ENCODE assay signal across 11 mouse cellular contexts in the genomic region with DNA sequence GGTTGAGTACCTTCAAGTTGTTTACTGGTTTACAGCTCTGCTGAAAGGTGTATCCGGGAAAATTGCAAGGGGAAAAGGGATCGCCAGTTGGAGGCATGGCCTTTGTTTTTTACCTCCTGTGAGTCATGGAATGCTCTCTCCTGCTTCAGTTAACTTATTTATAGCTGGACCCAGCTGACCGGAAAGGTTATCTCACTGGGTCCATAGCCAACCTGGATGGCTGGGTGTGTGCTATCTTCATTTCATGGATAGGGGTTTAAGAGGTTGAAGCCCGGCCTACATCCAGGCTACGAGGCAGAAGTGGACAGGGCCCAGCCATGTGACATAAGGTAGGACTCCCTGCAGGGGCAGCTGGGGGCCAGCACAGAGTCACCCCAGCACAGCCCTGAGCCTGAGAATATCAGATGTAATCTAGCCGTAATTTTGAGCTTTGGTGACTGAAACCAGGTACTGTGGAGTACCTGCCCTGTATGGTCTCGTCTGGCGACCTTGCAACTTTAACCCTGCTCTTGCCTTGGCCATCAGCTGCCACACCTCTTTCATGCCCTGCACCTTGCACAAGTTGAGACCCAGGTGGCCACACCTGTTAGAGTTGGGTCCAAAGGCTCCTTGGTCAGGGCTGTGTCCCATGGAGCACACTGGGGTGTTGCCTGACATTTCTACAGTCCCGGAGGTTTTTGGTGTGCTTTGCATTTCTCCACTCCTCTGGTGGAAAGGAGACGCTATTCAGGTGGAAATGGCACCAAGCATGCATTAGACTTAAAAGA. TPM values are rescaled to one million over a fixed set of nuclear protein-coding genes. Genes with fewer than 3 reads are reported as not detected.
DNase-seq lines count a peak whose midpoint lies in the region; ATAC-seq and TF ChIP-seq lines count a peak whose summit lies in the region.
"Had no signal": no experiment of that assay in that cellular context is flagged by ENCODE, and none has a peak within 500 bp of the region (broad histone marks: within the 10 kb centered on the region; RNA-seq: fewer than 3 reads in every experiment).

No protein-coding gene starts in this region.

- H3K4me1 ChIP-seq in heart, adult 2 months (ENCODE audit: control insufficient read depth, insufficient read depth, low read length), result peaks cover 49% of the 10 kb centered on the region
- H3K4me1 ChIP-seq in intestine, postnatal 0 days (replicated peaks; ENCODE audit: control insufficient read depth, insufficient read depth, low read length), result peaks cover 31% of the 10 kb centered on the region

- no peak overlapping the region; the same call in 1 of the 2 replicates for H3K4me3 ChIP-seq in heart, adult 2 months
- H3K4me3 ChIP-seq in intestine, postnatal 0 days (ENCODE audit: low read depth, low read length), result no peak overlapping the region
- no peak overlapping the region for H3K4me3 ChIP-seq in macrophage (ENCODE audit: inconsistent target)
- H3K4me3 ChIP-seq: forebrain, embryonic 12.5 days had no signal

- peak overlapping the region; percentile 94 for H3K27ac ChIP-seq in heart, adult 2 months
- peak overlapping the region; percentile 90 for H3K27ac ChIP-seq in intestine, postnatal 0 days (ENCODE audit: low read depth, low read length)
- H3K27ac ChIP-seq in macrophage, result peak overlapping the region; percentile 86

- intact Hi-C loops in heart, adult 2 months (cut with DNase I), result loop anchor here (2.0 to 5.0 kb wide), 2 partner anchors 17 to 33 kb away; no protein-coding TSS in a partner anchor

- ATAC-seq in intestine, postnatal 0 days, result peak; percentile 80

- DNase-seq in kidney, adult 18-20 months, result peak; percentile 34
- DNase-seq in kidney, adult 11 months, result no peak
- peak; percentile 64 to 83 for DNase-seq in heart, adult 2 months
- DNase-seq in right cerebral cortex, postnatal 10 days (ENCODE audit: low spot score in 2 of 2), result no peak
- no peak for DNase-seq in left cerebral cortex, adult 8-10 months (ENCODE audit: low spot score in 2 of 2)
- DNase-seq in right cerebral cortex, postnatal 25 days, result no peak
- DNase-seq: cerebellum, adult 8-10 months had no signal

- no peaks in the 10 kb centered on the region for H3K27me3 ChIP-seq in heart, adult 2 months (ENCODE audit: control insufficient read depth, insufficient read depth, low read length)
- no peaks in the 10 kb centered on the region for H3K27me3 ChIP-seq in intestine, postnatal 0 days (replicated peaks; ENCODE audit: control insufficient read depth, insufficient read depth, low read length)
- H3K27me3 ChIP-seq: forebrain, embryonic 12.5 days; megakaryocyte, embryonic 14.5 days had no signal

- no peaks in the 10 kb centered on the region for H3K79me2 ChIP-seq in heart, adult 2 months (replicated peaks; ENCODE audit: control insufficient read depth, insufficient read depth, low read length)
- peaks cover 100% of the 10 kb centered on the region for H3K79me2 ChIP-seq in macrophage (ENCODE audit: inconsistent target)

- H3K4me2 ChIP-seq in intestine, postnatal 0 days (replicated peaks; ENCODE audit: low read depth), result peak overlapping the region; percentile 17
- H3K4me2 ChIP-seq: forebrain, embryonic 12.5 days had no signal

- peak overlapping the region; percentile 39; the same call in 1 of the 2 replicates for H3K9ac ChIP-seq in heart, adult 2 months (ENCODE audit: low read depth, low read length)
- H3K9ac ChIP-seq in intestine, postnatal 0 days (ENCODE audit: low read depth, low read length), result no peak overlapping the region
- H3K9ac ChIP-seq: forebrain, embryonic 12.5 days had no signal

- WGBS in heart, adult 2 months, result 38% methylated on average over 10 of the region's 10 CpGs
- WGBS in intestine, postnatal 0 days, result 42% methylated on average over 10 of the region's 10 CpGs
- 96% methylated on average over 9 of the region's 10 CpGs for WGBS in macrophage (ENCODE audit: missing documents)

- no peak; the same call in 1 of the 2 replicates for TF ChIP-seq POLR2A in heart, adult 2 months (IDR thresholded peaks at IDR 0.05; ENCODE audit: insufficient read depth, low read depth, low read length)

- peaks cover 14% of the 10 kb centered on the region for H3K36me3 ChIP-seq in heart, adult 2 months (ENCODE audit: control insufficient read depth, insufficient read depth, low read length)
- H3K36me3 ChIP-seq in intestine, postnatal 0 days (ENCODE audit: control insufficient read depth, insufficient read depth), result no peaks in the 10 kb centered on the region; the same call in 1 of the 2 replicates
- peaks cover 6% of the 10 kb centered on the region; the same call in 1 of the 2 replicates for H3K36me3 ChIP-seq in macrophage (ENCODE audit: inconsistent target)
- H3K36me3 ChIP-seq: forebrain, embryonic 12.5 days had no signal

- H3K9me3 ChIP-seq in intestine, postnatal 0 days (ENCODE audit: control insufficient read depth), result no peaks in the 10 kb centered on the region
- H3K9me3 ChIP-seq: forebrain, embryonic 12.5 days; megakaryocyte, embryonic 14.5 days had no signal

- peak; percentile 31; the same call in 1 of the 2 replicates for TF ChIP-seq CTCF in heart, adult 2 months (IDR thresholded peaks at IDR 0.05)
- TF ChIP-seq CTCF in intestine, postnatal 0 days (IDR thresholded peaks at IDR 0.05; ENCODE audit: low read depth), result no peak

- peak; percentile 77; the same call in 1 of the 2 replicates for TF ChIP-seq EP300 in heart, adult 2 months (IDR thresholded peaks at IDR 0.05; ENCODE audit: insufficient read depth, low read depth, low read length)

RNA-seq across cellular contexts. Expression of a gene that starts 35.6 kb away (rescaled TPM):
- 10 to 100 TPM; 26.9 to 32.2 TPM for total RNA-seq in heart, adult 2 months (2021)
- polyA plus RNA-seq in heart, adult 2 months (2012; rRNA removed), result 33.4 and 35.5 TPM in 2 replicates
- 8.5 and 9.4 TPM in 2 replicates for polyA plus RNA-seq in intestine, postnatal 0 days (2015; fragmentation: Nextera tagmentation; extraction: Ambion mirVana)
- total RNA-seq in macrophage (2018; cell fraction: chromatin; rRNA removed), result 100 to 1,000 TPM in 9 of 26 experiments, 10 to 100 TPM in 17; 10.9 to 127 (median 87.0) TPM
- 10 to 100 TPM; 18.9 to 85.9 (median 65.4) TPM for total RNA-seq in macrophage (2018; cell fraction: cytosol; rRNA removed)
- total RNA-seq in macrophage (2018; cell fraction: nucleus; rRNA removed), result 100 to 1,000 TPM in 9 of 26 experiments, 10 to 100 TPM in 17; 15.7 to 151 (median 83.9) TPM
- polyA plus RNA-seq in macrophage (2018), result 33.7 to 69.0 TPM (median 50.1 TPM) in 3 replicates
- total RNA-seq in left cerebral cortex, adult 8-10 months (2022), result 10 to 100 TPM; 20.9 to 22.8 (median 21.8) TPM

RNA-seq across cellular contexts. Expression of a gene that starts 55.0 kb away (rescaled TPM):
- 1,000 to 10,000 TPM; 1,877 to 2,293 TPM for total RNA-seq in heart, adult 2 months (2021)
- polyA plus RNA-seq in heart, adult 2 months (2012; rRNA removed), result 1,651 and 1,954 TPM in 2 replicates
- 185 and 190 TPM in 2 replicates for polyA plus RNA-seq in intestine, postnatal 0 days (2015; fragmentation: Nextera tagmentation; extraction: Ambion mirVana)
- total RNA-seq in macrophage (2018; cell fraction: chromatin; rRNA removed), result 100 to 1,000 TPM in 3 of 26 experiments, 10 to 100 TPM in 19, 1 to 10 TPM in 4; 5.1 to 131 (median 33.7) TPM
- total RNA-seq in macrophage (2018; cell fraction: cytosol; rRNA removed), result 10 to 100 TPM; 35.0 to 94.6 (median 64.7) TPM
- 100 to 1,000 TPM in 1 of 26 experiments, 10 to 100 TPM in 25; 17.1 to 112 (median 41.7) TPM for total RNA-seq in macrophage (2018; cell fraction: nucleus; rRNA removed)
- polyA plus RNA-seq in macrophage (2018), result 72.5 to 101 TPM (median 88.0 TPM) in 3 replicates
- total RNA-seq in left cerebral cortex, adult 8-10 months (2022), result 10 to 100 TPM; 61.7 to 68.1 (median 64.0) TPM

Comparison
In these comparisons a context has a peak if more than half of its experiments do, and no peak if none do; other contexts are left out.
1. DNase-seq: peak in kidney, adult 18-20 months (single experiment) and heart, adult 2 months (2 of 2); none in kidney, adult 11 months (single experiment), right cerebral cortex, postnatal 10 days (0 of 2), left cerebral cortex, adult 8-10 months (0 of 2) and right cerebral cortex, postnatal 25 days (single experiment).
2. Peak in every context shown above with its lines, with median percentiles within 50 percentile points of each other: H3K27ac ChIP-seq.